Mouse (Mus musculus): ENCODE measurements at regions not wholly inside any gene's neighbourhood (a gene's known extent, or its start where the extent isn't known, plus 50 kb on each side); places are given as distances from the start of the nearest gene placed in this dataset.
A peak's percentile ranks its signal among the peaks of the same experiment; 100 is the strongest.

- DNase-seq (ENCODE audit: low read depth, low spot score) = no peak
Measured at GRCm38 (mm10) chr4:94186997-94187396, 369.3 kb upstream of the Gm10306 start.

GRCm38 (mm10) chr4:94188354-94188753, 368.0 kb upstream of the Gm10306 start:
- DNase-seq (ENCODE audit: low read depth, low spot score) = no peak

DNA sequence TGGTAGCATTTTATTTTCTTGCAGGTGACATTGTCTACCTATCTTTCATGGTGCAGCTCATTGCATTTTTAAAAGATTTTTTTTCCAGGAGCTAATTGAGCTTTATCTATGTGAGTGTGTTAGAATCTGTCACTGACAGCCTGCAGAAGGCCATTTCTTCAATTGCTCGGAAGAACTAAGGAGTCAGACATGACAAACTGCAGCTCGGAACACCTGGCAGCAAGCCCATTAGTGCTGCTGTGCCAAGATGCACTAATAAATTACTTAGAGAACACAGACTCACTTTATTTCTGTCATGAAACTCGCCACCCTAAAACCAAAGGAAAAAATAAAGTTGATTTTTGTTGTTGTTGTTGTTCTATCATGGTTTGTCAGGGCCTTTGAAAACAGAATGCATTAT, 367.5 kb upstream of the Gm10306 start:
- no peak for DNase-seq (ENCODE audit: low read depth, low spot score)

GRCm38 (mm10) chr4:94190940-94191339, 365.4 kb upstream of the Gm10306 start:
- no peak for DNase-seq (ENCODE audit: low read depth, low spot score)

DNA sequence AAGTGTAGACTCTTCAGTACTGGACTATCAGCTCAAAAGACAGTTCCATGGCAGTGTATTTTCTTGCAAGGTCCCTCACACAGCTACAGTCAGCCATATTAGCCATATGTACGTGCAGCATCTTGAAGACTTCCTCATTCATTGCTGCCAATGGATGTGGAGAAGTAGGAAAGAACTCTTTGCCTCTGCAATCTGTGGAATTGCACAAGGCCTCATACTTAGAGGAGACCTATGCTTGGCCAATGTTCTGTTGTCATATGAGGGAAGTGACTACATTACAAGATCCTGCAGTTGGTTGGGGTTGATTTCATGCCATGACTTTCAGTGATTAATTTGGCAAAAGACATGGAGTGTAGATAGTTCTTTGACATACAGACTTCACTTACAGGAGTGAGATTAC, 340.1 kb upstream of the Gm10306 start:
- DNase-seq (ENCODE audit: low read depth, low spot score) = no peak

GRCm38 (mm10) chr4:94235650-94236206, 320.6 kb upstream of the Gm10306 start:
- DNase-seq (ENCODE audit: low read depth, low spot score) = no peak

DNA sequence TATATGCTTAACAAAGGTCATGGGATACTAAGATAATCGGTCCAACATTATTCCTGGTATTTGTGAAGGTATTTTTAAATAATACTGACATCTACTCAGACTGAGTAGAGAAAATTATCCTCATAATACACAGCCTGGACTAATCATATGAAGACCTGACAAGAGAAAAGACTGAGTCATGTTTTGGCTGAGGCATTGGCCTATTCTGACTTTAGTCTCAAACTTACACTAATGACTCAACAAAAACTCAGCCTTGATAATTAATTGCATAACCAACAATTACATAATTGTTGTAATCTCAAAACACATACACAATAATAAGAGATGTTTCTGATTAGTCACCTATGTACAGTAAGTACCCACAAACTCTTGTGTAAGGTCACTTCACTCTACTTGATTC, 300.3 kb upstream of the Gm10306 start:
- DNase-seq (ENCODE audit: low read depth, low spot score) = no peak

GRCm38 (mm10) chr4:94261136-94261535, 295.2 kb upstream of the Gm10306 start:
- no peak for DNase-seq (ENCODE audit: low read depth, low spot score)

DNA sequence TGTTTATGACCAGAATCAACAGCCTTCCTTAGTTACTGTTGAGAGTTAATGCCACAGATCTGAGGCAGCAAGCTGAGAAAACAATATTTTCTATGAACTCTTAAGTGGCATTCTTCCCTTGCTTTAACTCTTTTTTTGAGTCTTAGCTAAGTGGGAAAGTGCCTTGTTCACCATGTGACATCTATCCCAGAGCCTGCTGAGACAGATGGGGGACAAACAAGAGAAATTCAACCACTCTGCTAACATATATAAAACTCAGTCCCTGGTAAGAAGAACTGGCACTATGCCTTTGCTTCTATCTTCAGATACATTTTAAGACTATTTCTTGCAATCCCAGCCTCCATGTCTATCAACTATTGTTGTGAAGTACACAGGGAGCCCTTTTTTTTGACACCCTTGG, 274.6 kb upstream of the Gm10306 start:
- DNase-seq (ENCODE audit: low read depth, low spot score) = no peak

GRCm38 (mm10) chr4:94292150-94292549, 264.2 kb upstream of the Gm10306 start:
- no peak for DNase-seq (ENCODE audit: low read depth, low spot score)

- DNase-seq (ENCODE audit: low read depth, low spot score) = no peak
Measured at GRCm38 (mm10) chr4:94317298-94317697, 239.0 kb upstream of the Gm10306 start.

DNA sequence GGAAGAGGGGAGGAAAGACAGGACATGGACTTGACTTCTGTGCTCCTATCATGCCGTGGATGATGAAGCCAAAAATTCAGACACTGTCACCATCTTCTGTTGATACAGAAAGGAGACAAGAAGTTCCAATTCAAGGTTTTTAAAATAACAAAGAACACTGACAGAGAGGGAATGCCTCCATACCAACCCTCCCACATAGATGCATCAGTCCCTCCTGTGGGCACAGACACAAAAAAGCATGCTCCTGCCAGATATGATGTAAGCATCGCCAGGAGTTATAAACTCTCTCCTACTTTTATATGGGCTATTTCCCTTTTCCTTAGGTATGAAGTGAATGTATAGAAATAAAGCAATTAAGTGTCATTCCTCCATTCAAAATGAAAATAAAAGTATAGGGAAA, 229.6 kb upstream of the Gm10306 start:
- DNase-seq (ENCODE audit: low read depth, low spot score) = no peak

- no peak for DNase-seq (ENCODE audit: low read depth, low spot score)
Measured at GRCm38 (mm10) chr4:94343331-94343730, 213.0 kb upstream of the Gm10306 start.

DNA sequence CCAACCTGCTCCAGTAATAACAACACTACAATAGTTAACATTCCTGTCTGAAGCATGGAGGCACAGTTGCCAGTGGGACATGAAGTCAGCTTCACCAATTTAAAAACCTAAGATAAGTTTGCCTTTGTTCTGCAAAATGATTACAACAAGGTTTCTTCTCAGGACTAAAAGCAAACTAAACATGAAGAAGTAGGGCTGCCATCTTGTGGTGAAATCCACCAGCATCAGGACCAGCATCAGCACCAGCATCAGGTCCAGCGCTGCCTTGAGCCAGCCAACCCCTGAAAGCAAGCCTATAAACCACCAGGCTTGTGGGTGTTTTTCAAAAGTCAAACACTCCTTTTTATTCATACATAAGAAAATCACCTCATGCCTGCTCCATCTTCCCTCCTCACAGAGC, 207.1 kb upstream of the Gm10306 start:
- DNase-seq (ENCODE audit: low read depth, low spot score) = no peak

DNA sequence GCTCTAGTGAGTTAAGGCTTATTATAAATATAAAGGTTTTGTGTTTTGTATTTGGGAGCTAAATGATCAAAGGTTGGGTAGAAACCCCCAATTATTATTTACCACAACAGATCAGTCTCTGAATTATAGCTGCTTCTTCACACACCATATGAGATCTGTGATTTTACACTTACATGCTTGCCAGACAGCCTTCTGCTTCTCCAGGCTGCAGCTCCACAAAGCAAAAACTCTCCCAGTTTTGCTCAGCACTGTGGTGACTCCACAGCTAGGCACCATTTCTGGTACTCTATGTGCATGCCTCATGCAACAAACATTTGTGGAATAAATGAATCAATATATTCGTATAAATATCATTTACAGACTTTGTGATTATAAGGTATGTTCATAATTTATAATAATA, 199.4 kb upstream of the Gm10306 start:
- DNase-seq (ENCODE audit: low read depth, low spot score) = no peak

GRCm38 (mm10) chr4:94360810-94361527, 195.4 kb upstream of the Gm10306 start:
- no peak for DNase-seq (ENCODE audit: low read depth, low spot score)

DNA sequence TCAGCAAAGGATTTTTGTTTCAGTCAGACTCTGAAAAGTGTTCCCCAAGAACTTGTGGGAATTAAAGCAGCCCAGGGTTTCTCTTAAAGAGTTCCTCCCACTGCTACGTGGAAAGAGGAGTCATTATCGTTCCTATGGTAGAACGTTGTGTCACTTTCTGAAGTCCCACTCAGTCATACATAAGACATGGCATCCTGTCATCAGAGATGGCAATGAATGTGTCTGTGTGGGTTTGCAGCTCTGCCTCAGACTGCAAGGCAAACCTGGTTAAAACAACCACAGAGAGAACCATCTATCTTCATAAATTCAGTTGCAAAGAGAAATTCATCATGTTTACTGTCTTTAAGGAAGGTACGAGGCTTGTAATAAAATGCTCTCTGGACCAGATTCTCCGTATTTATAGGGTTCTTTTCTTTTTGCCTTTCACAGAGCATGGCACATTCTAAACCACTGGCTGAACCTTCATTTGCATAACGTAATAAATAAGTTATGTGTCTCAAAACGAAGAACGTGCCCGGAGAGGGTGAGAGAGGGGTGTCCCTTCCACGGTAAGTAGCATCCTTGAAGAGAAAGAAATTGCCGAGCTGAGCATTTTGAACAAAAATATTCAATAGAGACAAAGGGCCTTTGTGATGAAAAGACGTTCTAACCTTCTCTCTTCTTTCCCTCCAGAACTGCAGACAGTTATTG, 194.7 kb upstream of the Gm10306 start:
- no peak for DNase-seq (ENCODE audit: low read depth, low spot score)

DNA sequence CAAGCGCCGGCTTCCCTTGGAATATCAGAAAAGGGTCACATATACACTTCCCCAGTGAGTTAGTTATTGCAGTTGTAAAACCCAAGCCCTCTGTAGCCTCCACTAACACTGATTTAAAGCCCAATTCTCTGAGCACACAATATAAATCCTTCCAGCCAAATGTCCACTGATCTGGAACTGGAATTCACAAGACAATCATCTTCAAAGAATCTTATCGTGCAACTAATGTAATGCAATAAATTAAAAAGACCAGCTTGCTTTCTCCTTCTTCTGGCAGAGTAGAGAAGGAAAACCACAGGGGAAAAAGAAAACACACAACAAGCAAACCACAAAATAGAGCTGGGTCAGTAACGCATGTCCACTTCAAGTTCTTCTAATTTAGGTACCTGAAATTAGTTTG, 191.0 kb upstream of the Gm10306 start:
- no peak for DNase-seq (ENCODE audit: low read depth, low spot score)

DNA sequence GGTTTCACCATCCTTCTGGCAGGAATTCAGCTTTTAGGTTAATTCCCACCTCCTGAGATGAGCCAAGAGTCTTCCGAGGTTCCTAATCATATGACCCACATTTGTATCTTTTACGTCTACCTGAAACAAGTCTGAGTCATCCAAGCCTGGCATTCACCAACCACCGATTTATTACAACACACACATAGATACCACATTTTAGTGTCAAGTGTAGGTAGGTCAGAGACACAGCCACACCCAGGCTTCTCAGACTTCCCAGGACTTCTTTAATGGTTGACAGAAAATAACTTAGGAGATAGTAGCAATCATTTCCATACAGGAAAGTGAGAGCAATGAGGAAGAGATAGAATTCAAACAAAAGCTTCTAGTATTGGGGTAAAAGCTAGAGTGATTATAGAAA, 189.2 kb upstream of the Gm10306 start:
- no peak for DNase-seq (ENCODE audit: low read depth, low spot score)

GRCm38 (mm10) chr4:94370981-94371380, 185.4 kb upstream of the Gm10306 start:
- DNase-seq (ENCODE audit: low read depth, low spot score) = no peak

DNA sequence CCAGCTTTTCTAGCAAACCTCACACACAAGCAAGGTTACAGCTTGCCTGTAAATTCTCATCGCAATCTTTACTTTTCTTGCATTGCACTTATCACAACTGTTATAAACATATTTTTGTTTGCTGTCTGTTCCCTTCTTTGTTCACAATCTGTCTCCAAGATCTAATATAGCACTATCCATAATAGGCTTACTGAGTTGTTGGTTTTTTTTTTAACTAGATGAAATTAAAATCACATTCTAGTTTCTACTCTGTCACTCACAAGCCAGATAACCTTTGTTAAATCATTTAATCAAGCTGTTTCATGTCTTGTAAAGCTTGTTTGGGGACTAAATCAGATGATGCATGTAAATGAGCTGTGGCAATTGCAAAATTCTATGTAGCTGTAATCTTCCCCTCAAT, 180.1 kb upstream of the Gm10306 start:
- DNase-seq (ENCODE audit: low read depth, low spot score) = no peak

- DNase-seq (ENCODE audit: low read depth, low spot score) = peak; percentile 2
Measured at GRCm38 (mm10) chr4:94385703-94386102, 170.6 kb upstream of the Gm10306 start.

GRCm38 (mm10) chr4:94388317-94388716, 168.0 kb upstream of the Gm10306 start:
- no peak for DNase-seq (ENCODE audit: low read depth, low spot score)
